ENCODE assay signal across 9 mouse cellular contexts in genomic region chr2:72389942-72390341, GRCm38 (mm10).
DNase-seq lines count a peak whose midpoint lies in the region; ATAC-seq and TF ChIP-seq lines count a peak whose summit lies in the region.
"Had no signal": no experiment of that assay in that cellular context is flagged by ENCODE, and none has a peak within 500 bp of the region (broad histone marks: within the 10 kb centered on the region; RNA-seq: fewer than 3 reads in every experiment).

No protein-coding gene starts in this region.

- H3K4me1 ChIP-seq in kidney, embryonic 16.5 days (ENCODE audit: insufficient read depth, low read length) = peaks cover 21% of the 10 kb centered on the region
- H3K4me1 ChIP-seq in liver, adult 2 months (ENCODE audit: control insufficient read depth, insufficient read depth, low read length) = no peaks in the 10 kb centered on the region
- H3K4me1 ChIP-seq: liver, embryonic 15.5 days had no signal

- H3K4me2 ChIP-seq in kidney, embryonic 16.5 days (replicated peaks; ENCODE audit: low read depth, low read length) = no peak overlapping the region
- H3K4me2 ChIP-seq: liver, embryonic 15.5 days had no signal

- peak; percentile 91 for ATAC-seq in granulocyte monocyte progenitor cell, adult 5-6 weeks (replicated peaks; ENCODE audit: poor library complexity, severe bottlenecking)
- peak; percentile 55; the same call in 1 of the 2 replicates for ATAC-seq in kidney, embryonic 16.5 days (ENCODE audit: low FRiP score, low TSS enrichment)

- H3K27me3 ChIP-seq in kidney, embryonic 16.5 days (ENCODE audit: insufficient read depth, low read length) = no peaks in the 10 kb centered on the region
- H3K27me3 ChIP-seq in liver, adult 2 months (ENCODE audit: control insufficient read depth, insufficient read depth, low read length) = no peaks in the 10 kb centered on the region
- H3K27me3 ChIP-seq: liver, embryonic 15.5 days had no signal

- no peak overlapping the region for H3K4me3 ChIP-seq in kidney, embryonic 16.5 days (ENCODE audit: low read length)
- no peak overlapping the region; the same call in 1 of the 2 replicates for H3K4me3 ChIP-seq in liver, adult 2 months (ENCODE audit: insufficient read depth, low read depth, low read length)
- H3K4me3 ChIP-seq: liver, embryonic 15.5 days had no signal

- peak; percentile 76 to 78 for DNase-seq in B cell, adult 2 months
- peak; percentile 81 to 82 for DNase-seq in adrenal gland, adult 18-20 months (ENCODE audit: low spot score in 2 of 2)
- peak; percentile 93 for DNase-seq in embryo, embryonic 10 days (ENCODE audit: low spot score)
- peak; percentile 65 for DNase-seq in liver, adult 2 months (ENCODE audit: extremely low read depth, low read depth, low spot score)
- DNase-seq in ovary, postnatal 10 days (ENCODE audit: low spot score) = peak; percentile 62
- peak; percentile 84 for DNase-seq in thymus, postnatal 0 days (ENCODE audit: low spot score)

- no peak overlapping the region for H3K9ac ChIP-seq in kidney, embryonic 16.5 days (replicated peaks; ENCODE audit: low read length)
- no peak overlapping the region for H3K9ac ChIP-seq in liver, adult 2 months (ENCODE audit: low read depth, low read length)
- H3K9ac ChIP-seq: liver, embryonic 15.5 days had no signal

- H3K36me3 ChIP-seq in kidney, embryonic 16.5 days (ENCODE audit: insufficient read depth, low read length) = no peaks in the 10 kb centered on the region
- peaks cover 2% of the 10 kb centered on the region; the same call in 1 of the 2 replicates for H3K36me3 ChIP-seq in liver, adult 2 months (ENCODE audit: control insufficient read depth, insufficient read depth, low read length)

- WGBS in kidney, embryonic 16.5 days = 16% methylated on average over 9 of the region's 9 CpGs
- 20% methylated on average over 9 of the region's 9 CpGs for WGBS in liver, adult 2 months

- no peaks in the 10 kb centered on the region for H3K79me2 ChIP-seq in liver, adult 2 months (ENCODE audit: control insufficient read depth, insufficient read depth, low read length)

- no peaks in the 10 kb centered on the region for H3K9me3 ChIP-seq in kidney, embryonic 16.5 days (ENCODE audit: low read length)
- H3K9me3 ChIP-seq: liver, embryonic 15.5 days had no signal

- no peak overlapping the region for H3K27ac ChIP-seq in kidney, embryonic 16.5 days (ENCODE audit: low read length)
- H3K27ac ChIP-seq in liver, adult 2 months (replicated peaks; ENCODE audit: insufficient read depth, low read depth, low read length) = no peak overlapping the region
- H3K27ac ChIP-seq: liver, embryonic 15.5 days had no signal

- TF ChIP-seq POLR2A in liver, adult 2 months (IDR thresholded peaks at IDR 0.05; ENCODE audit: extremely low read depth, insufficient read depth, low read length) = no peak

- peak; percentile 95 for TF ChIP-seq CTCF in liver, adult 2 months (IDR thresholded peaks at IDR 0.05; ENCODE audit: low read depth, low read length)
